In the genomic region with DNA sequence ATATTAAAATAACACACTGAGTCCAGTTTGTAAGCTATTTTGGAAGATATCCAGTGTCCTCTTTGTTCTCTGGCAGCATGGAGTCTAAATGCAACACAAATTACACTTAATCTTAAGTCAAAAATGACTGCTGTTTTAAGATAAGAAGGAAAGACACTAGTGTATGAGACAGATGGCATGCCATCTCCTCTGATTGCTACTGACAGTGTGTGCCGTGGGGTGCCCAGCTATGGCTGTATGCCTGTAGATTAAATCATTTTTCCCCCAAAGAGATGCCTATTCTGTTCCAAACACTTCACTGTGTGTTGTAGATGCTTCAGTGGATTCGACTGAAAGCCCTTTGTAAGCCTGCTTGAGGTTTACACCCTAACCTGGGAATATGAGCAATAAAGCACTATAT, we compare ENCODE assay signal across 20 mouse cellular contexts. TPM values are rescaled to one million over a fixed set of nuclear protein-coding genes. Genes with fewer than 3 reads are reported as not detected.
DNase-seq lines count a peak whose midpoint lies in the region; ATAC-seq and TF ChIP-seq lines count a peak whose summit lies in the region.
"Had no signal": no experiment of that assay in that cellular context is flagged by ENCODE, and none has a peak within 500 bp of the region (broad histone marks: within the 10 kb centered on the region; RNA-seq: fewer than 3 reads in every experiment).

No protein-coding gene starts in this region.

- WGBS in forebrain, embryonic 14.5 days = 56% methylated on average over 2 of the region's 2 CpGs
- WGBS in forebrain, embryonic 13.5 days = 73% methylated on average over 2 of the region's 2 CpGs
- 53% methylated on average over 2 of the region's 2 CpGs for WGBS in midbrain, postnatal 0 days
- 63% methylated on average over 2 of the region's 2 CpGs for WGBS in midbrain, embryonic 15.5 days

- H3K27me3 ChIP-seq in forebrain, embryonic 14.5 days (replicated peaks; ENCODE audit: control insufficient read depth, insufficient read depth, low read length) = no peaks in the 10 kb centered on the region
- H3K27me3 ChIP-seq in forebrain, embryonic 13.5 days = no peaks in the 10 kb centered on the region
- H3K27me3 ChIP-seq in midbrain, postnatal 0 days (ENCODE audit: insufficient read depth, low read length) = no peaks in the 10 kb centered on the region
- no peaks in the 10 kb centered on the region for H3K27me3 ChIP-seq in midbrain, embryonic 15.5 days (replicated peaks)
- H3K27me3 ChIP-seq: limb, embryonic 12.5 days; midbrain, embryonic 12.5 days had no signal

- no peak for TF ChIP-seq CTCF in midbrain, postnatal 0 days (IDR thresholded peaks at IDR 0.05)

- no peak overlapping the region; the same call in 1 of the 2 replicates for H3K27ac ChIP-seq in forebrain, embryonic 14.5 days (ENCODE audit: low read depth, low read length)
- H3K27ac ChIP-seq in forebrain, embryonic 13.5 days = no peak overlapping the region
- H3K27ac ChIP-seq in midbrain, postnatal 0 days (ENCODE audit: low read depth, low read length) = no peak overlapping the region
- H3K27ac ChIP-seq in midbrain, embryonic 15.5 days = no peak overlapping the region
- H3K27ac ChIP-seq: heart, embryonic 10.5 days; left cerebral cortex, adult 2 months; limb, embryonic 12.5 days; midbrain, embryonic 12.5 days had no signal

- H3K36me3 ChIP-seq in forebrain, embryonic 14.5 days (ENCODE audit: control insufficient read depth, insufficient read depth, low read length) = no peaks in the 10 kb centered on the region
- no peaks in the 10 kb centered on the region for H3K36me3 ChIP-seq in forebrain, embryonic 13.5 days (ENCODE audit: poor library complexity, severe bottlenecking)
- no peaks in the 10 kb centered on the region for H3K36me3 ChIP-seq in midbrain, postnatal 0 days (ENCODE audit: insufficient read depth, low read length)
- no peaks in the 10 kb centered on the region for H3K36me3 ChIP-seq in midbrain, embryonic 15.5 days (replicated peaks)
- H3K36me3 ChIP-seq: heart, embryonic 10.5 days; limb, embryonic 12.5 days; midbrain, embryonic 12.5 days had no signal

- ATAC-seq in forebrain, embryonic 14.5 days = no peak
- ATAC-seq in forebrain, embryonic 13.5 days = no peak
- ATAC-seq in midbrain, postnatal 0 days (ENCODE audit: low FRiP score) = no peak
- ATAC-seq in midbrain, embryonic 15.5 days (replicated peaks) = no peak
- ATAC-seq: inflammation-experienced regulatory T-cells, adult 6 months; lung, postnatal 0 days; Patski had no signal

- no peaks in the 10 kb centered on the region for H3K4me1 ChIP-seq in forebrain, embryonic 14.5 days (ENCODE audit: control insufficient read depth, insufficient read depth, low read length)
- H3K4me1 ChIP-seq in forebrain, embryonic 13.5 days = no peaks in the 10 kb centered on the region
- no peaks in the 10 kb centered on the region for H3K4me1 ChIP-seq in midbrain, postnatal 0 days (ENCODE audit: insufficient read depth, low read length)
- H3K4me1 ChIP-seq in midbrain, embryonic 15.5 days = 0 out of 2 replicates have a peak, but pooled peaks cover 3% of the 10 kb centered on the region
- H3K4me1 ChIP-seq: heart, embryonic 10.5 days; limb, embryonic 12.5 days; midbrain, embryonic 12.5 days had no signal

- peak; percentile 39 for DNase-seq in forebrain, embryonic 14.5 days (ENCODE audit: low spot score)
- peak; percentile 42 for DNase-seq in midbrain, postnatal 0 days (ENCODE audit: low spot score)
- peak; percentile 32 to 61 for DNase-seq in cerebellum, postnatal 25 days
- no peak for DNase-seq in lung, postnatal 4 days
- DNase-seq in thymus, postnatal 10 days (ENCODE audit: low spot score in 2 of 2) = no peak
- no peak for DNase-seq in lung, adult 18-20 months
- DNase-seq: embryo, embryonic 11 days; gastrocnemius, postnatal 25 days; heart, postnatal 14 days; thymus, postnatal 36 days had no signal

- H3K4me3 ChIP-seq in forebrain, embryonic 14.5 days (ENCODE audit: low read depth, low read length) = no peak overlapping the region
- H3K4me3 ChIP-seq in forebrain, embryonic 13.5 days = no peak overlapping the region
- no peak overlapping the region for H3K4me3 ChIP-seq in midbrain, postnatal 0 days (ENCODE audit: low read depth, low read length)
- H3K4me3 ChIP-seq in midbrain, embryonic 15.5 days = no peak overlapping the region
- H3K4me3 ChIP-seq: heart, embryonic 10.5 days; layer of hippocampus, adult 2 months; left cerebral cortex, adult 2 months; limb, embryonic 12.5 days; midbrain, embryonic 12.5 days had no signal

- no peak overlapping the region for H3K9ac ChIP-seq in forebrain, embryonic 14.5 days (ENCODE audit: low read length)
- H3K9ac ChIP-seq in forebrain, embryonic 13.5 days = no peak overlapping the region
- no peak overlapping the region for H3K9ac ChIP-seq in midbrain, postnatal 0 days (replicated peaks; ENCODE audit: low read length, poor library complexity, severe bottlenecking)
- H3K9ac ChIP-seq in midbrain, embryonic 15.5 days = no peak overlapping the region
- H3K9ac ChIP-seq: limb, embryonic 12.5 days; midbrain, embryonic 12.5 days had no signal

- H3K4me2 ChIP-seq in forebrain, embryonic 14.5 days (ENCODE audit: low read length) = no peak overlapping the region
- no peak overlapping the region for H3K4me2 ChIP-seq in forebrain, embryonic 13.5 days
- H3K4me2 ChIP-seq in midbrain, postnatal 0 days (ENCODE audit: low read depth, low read length, poor library complexity, severe bottlenecking) = no peak overlapping the region
- no peak overlapping the region for H3K4me2 ChIP-seq in midbrain, embryonic 15.5 days
- H3K4me2 ChIP-seq: limb, embryonic 12.5 days; midbrain, embryonic 12.5 days had no signal

- no peaks in the 10 kb centered on the region for H3K9me3 ChIP-seq in forebrain, embryonic 14.5 days (replicated peaks; ENCODE audit: control insufficient read depth, low read length)
- no peaks in the 10 kb centered on the region for H3K9me3 ChIP-seq in forebrain, embryonic 13.5 days (replicated peaks)
- H3K9me3 ChIP-seq in midbrain, postnatal 0 days (ENCODE audit: low read length) = no peaks in the 10 kb centered on the region
- no peaks in the 10 kb centered on the region for H3K9me3 ChIP-seq in midbrain, embryonic 15.5 days
- H3K9me3 ChIP-seq: heart, embryonic 10.5 days; midbrain, embryonic 12.5 days had no signal

RNA-seq across cellular contexts. Expression of a gene that starts 59.5 kb away (rescaled TPM):
- polyA plus RNA-seq in forebrain, embryonic 14.5 days (2014; fragmentation: Nextera tagmentation; extraction: Ambion mirVana) = 5.5 and 6.2 TPM in 2 replicates
- polyA plus RNA-seq in forebrain, embryonic 13.5 days (2015; fragmentation: Nextera tagmentation; extraction: Ambion mirVana) = 3.7 and 4.8 TPM in 2 replicates
- 9.9 and 12.8 TPM in 2 replicates for total RNA-seq in midbrain, postnatal 0 days (2014; rRNA removed)
- polyA plus RNA-seq in midbrain, postnatal 0 days (2015; fragmentation: Nextera tagmentation; extraction: Ambion mirVana) = 14.7 and 15.2 TPM in 2 replicates
- polyA plus RNA-seq in midbrain, embryonic 15.5 days (2015; fragmentation: Nextera tagmentation; extraction: Ambion mirVana) = 12.0 and 13.7 TPM in 2 replicates

Comparison
In these comparisons a context has a peak if more than half of its experiments do, and no peak if none do; other contexts are left out.
1. DNase-seq: peak in forebrain, embryonic 14.5 days (single experiment), midbrain, postnatal 0 days (single experiment) and cerebellum, postnatal 25 days (2 of 2); none in lung, postnatal 4 days (0 of 2), thymus, postnatal 10 days (0 of 2) and lung, adult 18-20 months (0 of 2).